7 mouse cellular contexts compared by ENCODE assay signal in genomic region chr17:45686093-45686619, GRCm38 (mm10). TPM values are rescaled to one million over a fixed set of nuclear protein-coding genes. Genes with fewer than 3 reads are reported as not detected.
DNase-seq lines count a peak whose midpoint lies in the region; ATAC-seq and TF ChIP-seq lines count a peak whose summit lies in the region.

Gene Mrpl14 (plus strand): TSS chr17:45686322.

- no peaks in the 10 kb centered on the region for H3K9me3 ChIP-seq in intestine, postnatal 0 days (ENCODE audit: control insufficient read depth)
- no peaks in the 10 kb centered on the region for H3K9me3 ChIP-seq in midbrain, embryonic 12.5 days

- 0% methylated on average over 36 of the region's 50 CpGs for WGBS in intestine, postnatal 0 days
- WGBS in midbrain, embryonic 12.5 days, result under 1% methylated on average over 24 of the region's 50 CpGs
- WGBS in small intestine, adult 2 months, result under 1% methylated on average over 49 of the region's 50 CpGs

- peak; percentile 35; the same call in 1 of the 2 replicates for TF ChIP-seq CTCF in intestine, postnatal 0 days (IDR thresholded peaks at IDR 0.05; ENCODE audit: low read depth)
- TF ChIP-seq CTCF in small intestine, adult 2 months (IDR thresholded peaks at IDR 0.05; ENCODE audit: extremely low read depth, insufficient read length, insufficient replicate concordance, low read depth, low read length), result no peak

- H3K4me2 ChIP-seq in intestine, postnatal 0 days (replicated peaks; ENCODE audit: low read depth), result peak within 1 kb of the TSS; percentile 98
- H3K4me2 ChIP-seq in midbrain, embryonic 12.5 days (replicated peaks), result peak within 1 kb of the TSS; percentile 89

- ATAC-seq in intestine, postnatal 0 days, result peak; percentile 85
- ATAC-seq in midbrain, embryonic 12.5 days (ENCODE audit: low FRiP score, low read depth), result peak; percentile 90

- TF ChIP-seq POLR2A in small intestine, adult 2 months (IDR thresholded peaks at IDR 0.05; ENCODE audit: low read depth, low read length), result peak; percentile 55

- peak within 1 kb of the TSS; percentile 79 for H3K9ac ChIP-seq in intestine, postnatal 0 days (ENCODE audit: low read depth, low read length)
- peak within 1 kb of the TSS; percentile 93 for H3K9ac ChIP-seq in midbrain, embryonic 12.5 days (replicated peaks)

- H3K36me3 ChIP-seq in intestine, postnatal 0 days (ENCODE audit: control insufficient read depth, insufficient read depth), result no peaks in the 10 kb centered on the region
- H3K36me3 ChIP-seq in midbrain, embryonic 12.5 days, result no peaks in the 10 kb centered on the region
- no peaks in the 10 kb centered on the region for H3K36me3 ChIP-seq in small intestine, adult 2 months (ENCODE audit: control insufficient read depth, insufficient read depth, low read length)

- H3K4me1 ChIP-seq in intestine, postnatal 0 days (replicated peaks; ENCODE audit: control insufficient read depth, insufficient read depth, low read length), result 0 out of 2 replicates have a peak, but pooled peaks cover 7% of the 10 kb centered on the region
- H3K4me1 ChIP-seq in midbrain, embryonic 12.5 days, result peaks cover 30% of the 10 kb centered on the region
- peaks cover 16% of the 10 kb centered on the region for H3K4me1 ChIP-seq in small intestine, adult 2 months (ENCODE audit: control insufficient read depth, insufficient read depth, insufficient read length, low read length)

- H3K27ac ChIP-seq in intestine, postnatal 0 days (ENCODE audit: low read depth, low read length), result peak within 1 kb of the TSS; percentile 55
- peak within 1 kb of the TSS; percentile 91 for H3K27ac ChIP-seq in midbrain, embryonic 12.5 days (replicated peaks)
- H3K27ac ChIP-seq in small intestine, adult 2 months (ENCODE audit: insufficient read depth, low read depth, low read length), result peak within 1 kb of the TSS; percentile 21

- peak; percentile 84 for DNase-seq in adrenal gland, adult 8-10 months
- DNase-seq in embryo, embryonic 9.5 days (ENCODE audit: extremely low spot score), result peak; percentile 94
- DNase-seq in gonadal fat pad, adult 2 months (ENCODE audit: low read depth), result no peak
- DNase-seq in left cerebral cortex, postnatal 4 days, result peak; percentile 97

- no peaks in the 10 kb centered on the region for H3K27me3 ChIP-seq in intestine, postnatal 0 days (replicated peaks; ENCODE audit: control insufficient read depth, insufficient read depth, low read length)
- no peaks in the 10 kb centered on the region for H3K27me3 ChIP-seq in midbrain, embryonic 12.5 days
- H3K27me3 ChIP-seq in small intestine, adult 2 months (ENCODE audit: control insufficient read depth, insufficient read depth, low read length), result no peaks in the 10 kb centered on the region

- peak within 1 kb of the TSS; percentile 85 for H3K4me3 ChIP-seq in intestine, postnatal 0 days (ENCODE audit: low read depth, low read length)
- H3K4me3 ChIP-seq in midbrain, embryonic 12.5 days, result peak within 1 kb of the TSS; percentile 78
- H3K4me3 ChIP-seq in small intestine, adult 2 months (ENCODE audit: low read depth, low read length), result peak within 1 kb of the TSS; percentile 96

- intact Hi-C loops in left cerebral cortex, postnatal 4 days (cut with DNase I), result loop anchor here (5.0 kb wide), 1 partner anchor 36 kb away; no protein-coding TSS in a partner anchor

RNA-seq across cellular contexts. Expression of gene Mrpl14, which starts in this region (rescaled TPM):
- total RNA-seq in adrenal gland, adult 8-10 months (2022), result 100 to 1,000 TPM; 109 to 120 (median 112) TPM
- polyA plus RNA-seq in gonadal fat pad, adult 2 months (2012; rRNA removed), result 98.4 and 123 TPM in 2 replicates
- polyA plus RNA-seq in intestine, postnatal 0 days (2015; fragmentation: Nextera tagmentation; extraction: Ambion mirVana), result 120 and 127 TPM in 2 replicates
- total RNA-seq in left cerebral cortex, postnatal 4 days (2021), result 10 to 100 TPM; 49.2 to 55.7 TPM
- polyA plus RNA-seq in midbrain, embryonic 12.5 days (2016; fragmentation: Nextera tagmentation; extraction: Ambion mirVana), result 105 and 110 TPM in 2 replicates
- polyA plus RNA-seq in small intestine, adult 2 months (2012; rRNA removed), result 105 and 161 TPM in 2 replicates

Comparison
In these comparisons a context has a peak if more than half of its experiments do, and no peak if none do; other contexts are left out.
1. H3K27ac ChIP-seq: peak in every context shown above with its lines; median percentile 91 in midbrain, embryonic 12.5 days; 55 in intestine, postnatal 0 days; 21 in small intestine, adult 2 months.